Mouse (Mus musculus): Measurements from ENCODE around the gene Agbl2. TPM values are rescaled to one million over a fixed set of nuclear protein-coding genes. Genes with fewer than 3 reads are reported as not detected.

Agbl2 gene
- polyA plus RNA-seq, 1 experiment from 2014 or later = 0.43 TPM

GRCm38 (mm10) chr2:90746538-90746865 is 36.0 kb upstream of the Agbl2 start:
- Histone ChIP-seq H3K27me3 (ENCODE audit: control insufficient read depth, insufficient read depth, low read length) (no peaks in the 10 kb centered on the region), H3K27ac (ENCODE audit: low read length) (peak overlapping the region; percentile 94; the same call in 1 of the 2 replicates), H3K36me3 (ENCODE audit: control insufficient read depth, insufficient read depth, low read length) (peaks cover 9% of the 10 kb centered on the region; the same call in 1 of the 2 replicates), H3K4me1 (ENCODE audit: control insufficient read depth, insufficient read depth, low read length) (peaks cover 13% of the 10 kb centered on the region), H3K9me3 (replicated peaks; ENCODE audit: control insufficient read depth, low read length) (no peaks in the 10 kb centered on the region), H3K4me3 (replicated peaks; ENCODE audit: low read length) (peak overlapping the region; percentile 73), H3K4me2 (ENCODE audit: low read depth, low read length) (peak overlapping the region; percentile 83), H3K9ac (ENCODE audit: low read length) (peak overlapping the region; percentile 92)
- whole genome bisulfite sequencing = 7% methylated on average over 4 of the region's 4 CpGs
- ATAC-seq (ENCODE audit: insufficient read depth, low FRiP score) = no peak

GRCm38 (mm10) chr2:90747131-90747530 is 35.4 kb upstream of the Agbl2 start:
- Histone ChIP-seq H3K27me3 (ENCODE audit: control insufficient read depth, insufficient read depth, low read length) (no peaks in the 10 kb centered on the region), H3K9ac (ENCODE audit: low read length) (no peak overlapping the region), H3K27ac (ENCODE audit: low read length) (no peak overlapping the region), H3K4me1 (ENCODE audit: control insufficient read depth, insufficient read depth, low read length) (peaks cover 13% of the 10 kb centered on the region), H3K4me3 (replicated peaks; ENCODE audit: low read length) (peak overlapping the region; percentile 73), H3K4me2 (ENCODE audit: low read depth, low read length) (peak overlapping the region; percentile 83), H3K36me3 (ENCODE audit: control insufficient read depth, insufficient read depth, low read length) (peaks cover 10% of the 10 kb centered on the region; the same call in 1 of the 2 replicates), H3K9me3 (replicated peaks; ENCODE audit: control insufficient read depth, low read length) (no peaks in the 10 kb centered on the region)
- WGBS = 89% methylated on average over 10 of the region's 10 CpGs
- ATAC-seq (ENCODE audit: insufficient read depth, low FRiP score) = no peak

- Histone ChIP-seq H3K4me2 (ENCODE audit: low read depth, low read length) (no peak overlapping the region), H3K9ac (ENCODE audit: low read length) (no peak overlapping the region), H3K4me3 (replicated peaks; ENCODE audit: low read length) (no peak overlapping the region), H3K4me1 (ENCODE audit: control insufficient read depth, insufficient read depth, low read length) (peaks cover 13% of the 10 kb centered on the region), H3K36me3 (ENCODE audit: control insufficient read depth, insufficient read depth, low read length) (peaks cover 28% of the 10 kb centered on the region; the same call in 1 of the 2 replicates), H3K27me3 (ENCODE audit: control insufficient read depth, insufficient read depth, low read length) (no peaks in the 10 kb centered on the region), H3K9me3 (replicated peaks; ENCODE audit: control insufficient read depth, low read length) (no peaks in the 10 kb centered on the region), H3K27ac (ENCODE audit: low read length) (no peak overlapping the region)
- WGBS = 74% methylated on average over 6 of the region's 6 CpGs
- ATAC-seq (ENCODE audit: insufficient read depth, low FRiP score) = no peak
Observed at GRCm38 (mm10) chr2:90749676-90750459, 32.7 kb upstream of the Agbl2 start.

GRCm38 (mm10) chr2:90753565-90753964 is 29.0 kb upstream of the Agbl2 start:
- no peak overlapping the region for H3K4me3 ChIP-seq (replicated peaks; ENCODE audit: low read length)
- H3K4me1 ChIP-seq (ENCODE audit: control insufficient read depth, insufficient read depth, low read length) = peaks cover 7% of the 10 kb centered on the region; the same call in 1 of the 2 replicates
- H3K4me2 ChIP-seq (ENCODE audit: low read depth, low read length) = no peak overlapping the region
- WGBS = 94% methylated on average over 2 of the region's 2 CpGs
- H3K36me3 ChIP-seq (ENCODE audit: control insufficient read depth, insufficient read depth, low read length) = peaks cover 37% of the 10 kb centered on the region; the same call in 1 of the 2 replicates
- H3K9me3 ChIP-seq (replicated peaks; ENCODE audit: control insufficient read depth, low read length) = no peaks in the 10 kb centered on the region
- no peak overlapping the region for H3K27ac ChIP-seq (ENCODE audit: low read length)
- H3K27me3 ChIP-seq (ENCODE audit: control insufficient read depth, insufficient read depth, low read length) = no peaks in the 10 kb centered on the region
- H3K9ac ChIP-seq (ENCODE audit: low read length) = no peak overlapping the region
- ATAC-seq (ENCODE audit: insufficient read depth, low FRiP score) = no peak

GRCm38 (mm10) chr2:90754188-90754587 is 28.3 kb upstream of the Agbl2 start:
- H3K9ac ChIP-seq (ENCODE audit: low read length) = no peak overlapping the region
- no peaks in the 10 kb centered on the region for H3K9me3 ChIP-seq (replicated peaks; ENCODE audit: control insufficient read depth, low read length)
- peaks cover 39% of the 10 kb centered on the region; the same call in 1 of the 2 replicates for H3K36me3 ChIP-seq (ENCODE audit: control insufficient read depth, insufficient read depth, low read length)
- H3K4me1 ChIP-seq (ENCODE audit: control insufficient read depth, insufficient read depth, low read length) = 0 out of 2 replicates have a peak, but pooled peaks cover under 1% of the 10 kb centered on the region
- ATAC-seq (ENCODE audit: insufficient read depth, low FRiP score) = no peak
- no peak overlapping the region for H3K27ac ChIP-seq (ENCODE audit: low read length)
- WGBS = 94% methylated on average over 3 of the region's 3 CpGs
- H3K4me3 ChIP-seq (replicated peaks; ENCODE audit: low read length) = no peak overlapping the region
- H3K27me3 ChIP-seq (ENCODE audit: control insufficient read depth, insufficient read depth, low read length) = no peaks in the 10 kb centered on the region
- no peak overlapping the region for H3K4me2 ChIP-seq (ENCODE audit: low read depth, low read length)

- H3K27ac ChIP-seq (ENCODE audit: low read length) = no peak overlapping the region
- no peak overlapping the region for H3K4me2 ChIP-seq (ENCODE audit: low read depth, low read length)
- H3K36me3 ChIP-seq (ENCODE audit: control insufficient read depth, insufficient read depth, low read length) = peaks cover 30% of the 10 kb centered on the region
- WGBS = 78% methylated on average over 3 of the region's 3 CpGs
- H3K9me3 ChIP-seq (replicated peaks; ENCODE audit: control insufficient read depth, low read length) = no peaks in the 10 kb centered on the region
- H3K9ac ChIP-seq (ENCODE audit: low read length) = no peak overlapping the region
- ATAC-seq (ENCODE audit: insufficient read depth, low FRiP score) = no peak
- no peaks in the 10 kb centered on the region for H3K27me3 ChIP-seq (ENCODE audit: control insufficient read depth, insufficient read depth, low read length)
- no peaks in the 10 kb centered on the region for H3K4me1 ChIP-seq (ENCODE audit: control insufficient read depth, insufficient read depth, low read length)
- H3K4me3 ChIP-seq (replicated peaks; ENCODE audit: low read length) = no peak overlapping the region
Observed at GRCm38 (mm10) chr2:90765123-90765522, 17.4 kb upstream of the Agbl2 start.

GRCm38 (mm10) chr2:90781323-90781722 is 1.2 kb upstream of the Agbl2 start:
- WGBS = 30% methylated on average over 3 of the region's 3 CpGs
- no peak overlapping the region for H3K4me3 ChIP-seq (replicated peaks; ENCODE audit: low read length)
- H3K36me3 ChIP-seq (ENCODE audit: control insufficient read depth, insufficient read depth, low read length) = peaks cover 9% of the 10 kb centered on the region
- no peaks in the 10 kb centered on the region for H3K9me3 ChIP-seq (replicated peaks; ENCODE audit: control insufficient read depth, low read length)
- no peak overlapping the region for H3K9ac ChIP-seq (ENCODE audit: low read length)
- no peak for ATAC-seq (ENCODE audit: insufficient read depth, low FRiP score)
- H3K27me3 ChIP-seq (ENCODE audit: control insufficient read depth, insufficient read depth, low read length) = 0 out of 2 replicates have a peak, but pooled peaks cover 4% of the 10 kb centered on the region
- H3K4me1 ChIP-seq (ENCODE audit: control insufficient read depth, insufficient read depth, low read length) = peaks cover 7% of the 10 kb centered on the region
- H3K27ac ChIP-seq (ENCODE audit: low read length) = no peak overlapping the region
- no peak overlapping the region for H3K4me2 ChIP-seq (ENCODE audit: low read depth, low read length)

GRCm38 (mm10) chr2:90781938-90782337 is 589 bp upstream of the Agbl2 start:
- Histone ChIP-seq H3K4me1 (ENCODE audit: control insufficient read depth, insufficient read depth, low read length) (peaks cover 7% of the 10 kb centered on the region), H3K27ac (ENCODE audit: low read length) (no peak overlapping the region), H3K27me3 (ENCODE audit: control insufficient read depth, insufficient read depth, low read length) (0 out of 2 replicates have a peak, but pooled peaks cover 4% of the 10 kb centered on the region), H3K4me2 (ENCODE audit: low read depth, low read length) (peak overlapping the region; percentile 83; the same call in 1 of the 2 replicates), H3K4me3 (replicated peaks; ENCODE audit: low read length) (no peak overlapping the region), H3K36me3 (ENCODE audit: control insufficient read depth, insufficient read depth, low read length) (peaks cover 7% of the 10 kb centered on the region), H3K9ac (ENCODE audit: low read length) (no peak overlapping the region), H3K9me3 (replicated peaks; ENCODE audit: control insufficient read depth, low read length) (no peaks in the 10 kb centered on the region)
- ATAC-seq (ENCODE audit: insufficient read depth, low FRiP score) = no peak
- WGBS = 38% methylated on average over 2 of the region's 2 CpGs

GRCm38 (mm10) chr2:90782901-90783486 is 467 bp downstream of the Agbl2 start:
- peaks cover 7% of the 10 kb centered on the region for H3K36me3 ChIP-seq (ENCODE audit: control insufficient read depth, insufficient read depth, low read length)
- ATAC-seq (ENCODE audit: insufficient read depth, low FRiP score) = peak; percentile 52; the same call in 1 of the 2 replicates

More at GRCm38 (mm10) chr2:90782901-90783486, 467 bp downstream of the Agbl2 start:
- Histone ChIP-seq H3K9ac (ENCODE audit: low read length) (peak overlapping the region; percentile 65), H3K4me2 (ENCODE audit: low read depth, low read length) (peak overlapping the region; percentile 83), H3K27ac (ENCODE audit: low read length) (no peak overlapping the region), H3K27me3 (ENCODE audit: control insufficient read depth, insufficient read depth, low read length) (0 out of 2 replicates have a peak, but pooled peaks cover 4% of the 10 kb centered on the region), H3K9me3 (replicated peaks; ENCODE audit: control insufficient read depth, low read length) (no peaks in the 10 kb centered on the region), H3K4me1 (ENCODE audit: control insufficient read depth, insufficient read depth, low read length) (peaks cover 7% of the 10 kb centered on the region), H3K4me3 (replicated peaks; ENCODE audit: low read length) (peak overlapping the region; percentile 51)
- WGBS = 3% methylated on average over 24 of the region's 29 CpGs
